In genomic region chr8:84981644-84982498, GRCm38 (mm10) we compare ENCODE assay signal across 10 mouse cellular contexts. TPM values are rescaled to one million over a fixed set of nuclear protein-coding genes. Genes with fewer than 3 reads are reported as not detected.
DNase-seq lines count a peak whose midpoint lies in the region; ATAC-seq and TF ChIP-seq lines count a peak whose summit lies in the region.
"Had no signal": no experiment of that assay in that cellular context is flagged by ENCODE, and none has a peak within 500 bp of the region (broad histone marks: within the 10 kb centered on the region; RNA-seq: fewer than 3 reads in every experiment).

No protein-coding gene starts in this region.

- no peaks in the 10 kb centered on the region for H3K36me3 ChIP-seq in heart, embryonic 13.5 days
- H3K36me3 ChIP-seq in liver, postnatal 0 days (replicated peaks; ENCODE audit: insufficient read depth, low read length), result no peaks in the 10 kb centered on the region
- no peaks in the 10 kb centered on the region for H3K36me3 ChIP-seq in forebrain, postnatal 0 days (ENCODE audit: insufficient read depth)

- peak overlapping the region; percentile 90; the same call in 1 of the 2 replicates for H3K27ac ChIP-seq in heart, embryonic 13.5 days (replicated peaks)
- peak overlapping the region; percentile 98 for H3K27ac ChIP-seq in liver, postnatal 0 days (ENCODE audit: low read depth)
- no peak overlapping the region for H3K27ac ChIP-seq in forebrain, postnatal 0 days (ENCODE audit: low read depth, low read length)

- WGBS in heart, embryonic 13.5 days, result 70% methylated on average over 15 of the region's 15 CpGs
- WGBS in liver, postnatal 0 days (ENCODE audit: insufficient replicate concordance), result 61% methylated on average over 15 of the region's 15 CpGs
- WGBS in forebrain, postnatal 0 days, result 75% methylated on average over 15 of the region's 15 CpGs

- TF ChIP-seq CTCF in liver, postnatal 0 days (IDR thresholded peaks at IDR 0.05; ENCODE audit: low read depth), result no peak
- TF ChIP-seq CTCF in forebrain, postnatal 0 days (IDR thresholded peaks at IDR 0.05; ENCODE audit: low read depth), result no peak

- H3K4me3 ChIP-seq in heart, embryonic 13.5 days, result no peak overlapping the region
- H3K4me3 ChIP-seq in liver, postnatal 0 days (ENCODE audit: low read depth, low read length), result no peak overlapping the region
- no peak overlapping the region for H3K4me3 ChIP-seq in forebrain, postnatal 0 days (ENCODE audit: low read depth, low read length)

- H3K9me3 ChIP-seq in heart, embryonic 13.5 days, result no peaks in the 10 kb centered on the region
- no peaks in the 10 kb centered on the region for H3K9me3 ChIP-seq in liver, postnatal 0 days (ENCODE audit: low read length)
- no peaks in the 10 kb centered on the region for H3K9me3 ChIP-seq in forebrain, postnatal 0 days (ENCODE audit: low read length)

- peaks cover 81% of the 10 kb centered on the region for H3K4me1 ChIP-seq in heart, embryonic 13.5 days
- peaks cover 80% of the 10 kb centered on the region for H3K4me1 ChIP-seq in liver, postnatal 0 days (ENCODE audit: insufficient read depth)
- peaks cover 28% of the 10 kb centered on the region; the same call in 1 of the 2 replicates for H3K4me1 ChIP-seq in forebrain, postnatal 0 days (ENCODE audit: insufficient read depth)

- no peak for DNase-seq in heart, adult 8-10 months (ENCODE audit: low spot score)
- DNase-seq in 3T3-L1 (ENCODE audit: low read depth, low spot score), result peak; percentile 15
- DNase-seq in induced T-regulatory cell, adult 2 months (ENCODE audit: low read depth), result peak; percentile 67
- DNase-seq in liver, postnatal 0 days, result no peak
- no peak for DNase-seq in forebrain, postnatal 0 days
- no peak for DNase-seq in right cerebral cortex, adult 18-20 months
- no peak for DNase-seq in left cerebral cortex, adult 8-10 months (ENCODE audit: low spot score in 2 of 2)

- TF ChIP-seq EP300 in liver, postnatal 0 days (IDR thresholded peaks at IDR 0.05; ENCODE audit: low read depth), result no peak

- ATAC-seq in heart, embryonic 13.5 days (ENCODE audit: extremely low read depth, insufficient number of reproducible peaks, low FRiP score, low TSS enrichment), result no peak
- ATAC-seq in liver, postnatal 0 days, result no peak
- ATAC-seq in forebrain, postnatal 0 days, result no peak

- H3K4me2 ChIP-seq in heart, embryonic 13.5 days, result no peak overlapping the region
- no peak overlapping the region for H3K4me2 ChIP-seq in liver, postnatal 0 days (ENCODE audit: low read depth, low read length)
- H3K4me2 ChIP-seq in forebrain, postnatal 0 days (ENCODE audit: low read depth), result no peak overlapping the region

- no peak overlapping the region for H3K9ac ChIP-seq in heart, embryonic 13.5 days
- no peak overlapping the region; the same call in 1 of the 2 replicates for H3K9ac ChIP-seq in liver, postnatal 0 days (replicated peaks)
- no peak overlapping the region for H3K9ac ChIP-seq in forebrain, postnatal 0 days

- peaks cover 6% of the 10 kb centered on the region for H3K27me3 ChIP-seq in heart, embryonic 13.5 days (replicated peaks)
- no peaks in the 10 kb centered on the region for H3K27me3 ChIP-seq in liver, postnatal 0 days (ENCODE audit: insufficient read depth, low read length)
- H3K27me3 ChIP-seq in forebrain, postnatal 0 days (ENCODE audit: insufficient read depth, low read length), result no peaks in the 10 kb centered on the region

RNA-seq across cellular contexts. Expression of gene Junb, which starts 3.4 kb away (rescaled TPM):
- 12.8 and 12.9 TPM in 2 replicates for polyA plus RNA-seq in heart, embryonic 13.5 days (2015; fragmentation: Nextera tagmentation; extraction: Ambion mirVana)
- total RNA-seq in heart, adult 8-10 months (2022), result 10 to 100 TPM; 17.8 to 32.3 (median 23.9) TPM
- 14.2 and 21.9 TPM in 2 replicates for polyA plus RNA-seq in liver, postnatal 0 days (2015; fragmentation: Nextera tagmentation; extraction: Ambion mirVana)
- 21.9 and 22.2 TPM in 2 replicates for total RNA-seq in forebrain, postnatal 0 days (2014; rRNA removed)
- polyA plus RNA-seq in forebrain, postnatal 0 days (2015; fragmentation: Nextera tagmentation; extraction: Ambion mirVana), result 10.1 and 15.9 TPM in 2 replicates
- 10 to 100 TPM; 39.3 to 88.9 (median 65.7) TPM for total RNA-seq in left cerebral cortex, adult 8-10 months (2022)

RNA-seq across cellular contexts. Expression of gene Hook2, which starts 8.5 kb away (rescaled TPM):
- 7.2 and 7.3 TPM in 2 replicates for polyA plus RNA-seq in heart, embryonic 13.5 days (2015; fragmentation: Nextera tagmentation; extraction: Ambion mirVana)
- total RNA-seq in heart, adult 8-10 months (2022), result 1 to 10 TPM; 1.9 to 3.5 (median 2.7) TPM
- 12.0 and 12.2 TPM in 2 replicates for polyA plus RNA-seq in liver, postnatal 0 days (2015; fragmentation: Nextera tagmentation; extraction: Ambion mirVana)
- total RNA-seq in forebrain, postnatal 0 days (2014; rRNA removed), result 30.3 and 32.5 TPM in 2 replicates
- 22.6 and 28.7 TPM in 2 replicates for polyA plus RNA-seq in forebrain, postnatal 0 days (2015; fragmentation: Nextera tagmentation; extraction: Ambion mirVana)
- total RNA-seq in left cerebral cortex, adult 8-10 months (2022), result 10 to 100 TPM in 2 of 4 experiments, 1 to 10 TPM in 2; 9.0 to 13.0 (median 10.3) TPM

RNA-seq across cellular contexts. Expression of gene Rnaseh2a, which starts 12.3 kb away (rescaled TPM):
- polyA plus RNA-seq in heart, embryonic 13.5 days (2015; fragmentation: Nextera tagmentation; extraction: Ambion mirVana), result 82.8 and 83.4 TPM in 2 replicates
- total RNA-seq in heart, adult 8-10 months (2022), result 10 to 100 TPM; 41.9 to 61.3 (median 55.0) TPM
- polyA plus RNA-seq in liver, postnatal 0 days (2015; fragmentation: Nextera tagmentation; extraction: Ambion mirVana), result 67.1 and 70.8 TPM in 2 replicates
- 39.8 and 42.7 TPM in 2 replicates for total RNA-seq in forebrain, postnatal 0 days (2014; rRNA removed)
- polyA plus RNA-seq in forebrain, postnatal 0 days (2015; fragmentation: Nextera tagmentation; extraction: Ambion mirVana), result 52.2 and 56.3 TPM in 2 replicates
- 10 to 100 TPM; 45.9 to 60.0 (median 49.6) TPM for total RNA-seq in left cerebral cortex, adult 8-10 months (2022)

RNA-seq across cellular contexts. Expression of gene Prdx2, which starts 12.5 kb away (rescaled TPM):
- polyA plus RNA-seq in heart, embryonic 13.5 days (2015; fragmentation: Nextera tagmentation; extraction: Ambion mirVana), result 733 and 747 TPM in 2 replicates
- 100 to 1,000 TPM; 644 to 711 (median 676) TPM for total RNA-seq in heart, adult 8-10 months (2022)
- polyA plus RNA-seq in liver, postnatal 0 days (2015; fragmentation: Nextera tagmentation; extraction: Ambion mirVana), result 780 and 831 TPM in 2 replicates
- 814 and 983 TPM in 2 replicates for total RNA-seq in forebrain, postnatal 0 days (2014; rRNA removed)
- 974 and 1,110 TPM in 2 replicates for polyA plus RNA-seq in forebrain, postnatal 0 days (2015; fragmentation: Nextera tagmentation; extraction: Ambion mirVana)
- 100 to 1,000 TPM; 328 to 384 (median 347) TPM for total RNA-seq in left cerebral cortex, adult 8-10 months (2022)

RNA-seq across cellular contexts. Expression of gene Gm49661, which starts 12.6 kb away (rescaled TPM):
- not detected in 2 replicates for polyA plus RNA-seq in heart, embryonic 13.5 days (2015; fragmentation: Nextera tagmentation; extraction: Ambion mirVana)
- 1 to 10 TPM in 2 of 4 experiments, not detected in 2; 2.4 to 5.9 TPM for total RNA-seq in heart, adult 8-10 months (2022)
- polyA plus RNA-seq in liver, postnatal 0 days (2015; fragmentation: Nextera tagmentation; extraction: Ambion mirVana), result 0.89 TPM in 1 of 2 replicates, not detected in the other
- not detected in 2 replicates for total RNA-seq in forebrain, postnatal 0 days (2014; rRNA removed)
- not detected in 2 replicates for polyA plus RNA-seq in forebrain, postnatal 0 days (2015; fragmentation: Nextera tagmentation; extraction: Ambion mirVana)
- total RNA-seq in left cerebral cortex, adult 8-10 months (2022), result 1 to 10 TPM in 1 of 4 experiments, not detected in 3; 1.8 TPM
- total RNA-seq: layer of hippocampus, adult 8-10 months had no signal
- polyA plus RNA-seq: cortical plate, adult 2 months had no signal

Comparison
In these comparisons a context has a peak if more than half of its experiments do, and no peak if none do; other contexts are left out.
1. DNase-seq: peak in 3T3-L1 (single experiment) and induced T-regulatory cell, adult 2 months (single experiment); none in heart, adult 8-10 months (single experiment), liver, postnatal 0 days (single experiment), forebrain, postnatal 0 days (single experiment), right cerebral cortex, adult 18-20 months (single experiment) and left cerebral cortex, adult 8-10 months (0 of 2).